Mouse (Mus musculus): Measurements from ENCODE around the gene Gm9821.

GRCm38 (mm10) chr2:91917096-91917495 is 28.4 kb upstream of the Gm9821 start:
- TF ChIP-seq CTCF (conservative IDR thresholded peaks at IDR 0.05; ENCODE audit: low read length) (no peak), POU5F1 (IDR thresholded peaks at IDR 0.05; ENCODE audit: borderline replicate concordance, low read length) (no peak), NANOG (IDR thresholded peaks at IDR 0.05; ENCODE audit: borderline replicate concordance, low read length) (no peak)

Measured in E14TG2a.4 (cell line).